Mouse (Mus musculus) gastrocnemius, postnatal 25 days (tissue): Measurements from ENCODE around the gene Sf3a2. TPM values are rescaled to one million over a fixed set of nuclear protein-coding genes. Genes with fewer than 3 reads are reported as not detected.
"Not testable (repeated sequence)": the region's sequence is repeated elsewhere in the genome, so short reads cannot be mapped to it uniquely, and the experiment has no call there.

Experiments used
- DNase-seq: peaks from one replicate; pipeline ENCODE4 v3.0.0; 2022
- total RNA-seq, 2 experiments: library from RNA; stranded (reverse); gene quantifications; 1 replicate in 1 of 2; 2 replicates in 1 of 2; pipeline ENCODE4 v1.2.3; 2021

Gene Sf3a2
- total RNA-seq, 2 experiments from 2014 or later: 24.0 to 24.9 TPM

- DNase-seq: no peak
Measured at GRCm38 (mm10) chr10:80804916-80805315, 6.9 kb downstream of the Sf3a2 start, which contains the start of gene Amh. Gene Amh (plus strand): TSS chr10:80805243.

GRCm38 (mm10) chr10:80805322-80805721, 7.3 kb downstream of the Sf3a2 start:
- no peak for DNase-seq

- no peak for DNase-seq
Measured at GRCm38 (mm10) chr10:80805925-80806324, 7.9 kb downstream of the Sf3a2 start.

- no peak for DNase-seq
Measured at GRCm38 (mm10) chr10:80806341-80807056, 8.5 kb downstream of the Sf3a2 start.

GRCm38 (mm10) chr10:80807057-80807627, 9.1 kb downstream of the Sf3a2 start:
- DNase-seq: peak; percentile 81

GRCm38 (mm10) chr10:80808099-80808984, 10.3 kb downstream of the Sf3a2 start:
- DNase-seq: no peak

GRCm38 (mm10) chr10:80808985-80809632, 11.1 kb downstream of the Sf3a2 start:
- no peak for DNase-seq

GRCm38 (mm10) chr10:80810084-80810483, 12.1 kb downstream of the Sf3a2 start:
- no peak for DNase-seq

GRCm38 (mm10) chr10:80812391-80813041, 14.5 kb downstream of the Sf3a2 start:
- DNase-seq: peak; percentile 64

- peak; percentile 75 for DNase-seq
Measured at GRCm38 (mm10) chr10:80813366-80813765, 15.4 kb downstream of the Sf3a2 start, which contains the start of gene Jsrp1. Gene Jsrp1 (minus strand): TSS chr10:80813498.

GRCm38 (mm10) chr10:80814800-80815199, 16.8 kb downstream of the Sf3a2 start:
- no peak for DNase-seq

- not testable (repeated sequence) for DNase-seq
Measured at GRCm38 (mm10) chr10:80816303-80816702, 18.3 kb downstream of the Sf3a2 start.

GRCm38 (mm10) chr10:80817164-80817563, 19.2 kb downstream of the Sf3a2 start:
- DNase-seq: no peak

GRCm38 (mm10) chr10:80817955-80818354, 20.0 kb downstream of the Sf3a2 start:
- DNase-seq: not testable (repeated sequence)

GRCm38 (mm10) chr10:80818599-80819281, 20.7 kb downstream of the Sf3a2 start:
- no peak for DNase-seq

- DNase-seq: no peak
Measured at GRCm38 (mm10) chr10:80819406-80819805, 21.4 kb downstream of the Sf3a2 start.

- no peak for DNase-seq
Measured at GRCm38 (mm10) chr10:80821991-80822390, 24.0 kb downstream of the Sf3a2 start.

GRCm38 (mm10) chr10:80822528-80822927, 24.5 kb downstream of the Sf3a2 start:
- DNase-seq: no peak

- DNase-seq: no peak
Measured at GRCm38 (mm10) chr10:80823316-80823715, 25.3 kb downstream of the Sf3a2 start.

- DNase-seq: no peak
Measured at GRCm38 (mm10) chr10:80823847-80824643, 26.0 kb downstream of the Sf3a2 start.
